31 mouse cellular contexts compared by ENCODE assay signal in the genomic region with DNA sequence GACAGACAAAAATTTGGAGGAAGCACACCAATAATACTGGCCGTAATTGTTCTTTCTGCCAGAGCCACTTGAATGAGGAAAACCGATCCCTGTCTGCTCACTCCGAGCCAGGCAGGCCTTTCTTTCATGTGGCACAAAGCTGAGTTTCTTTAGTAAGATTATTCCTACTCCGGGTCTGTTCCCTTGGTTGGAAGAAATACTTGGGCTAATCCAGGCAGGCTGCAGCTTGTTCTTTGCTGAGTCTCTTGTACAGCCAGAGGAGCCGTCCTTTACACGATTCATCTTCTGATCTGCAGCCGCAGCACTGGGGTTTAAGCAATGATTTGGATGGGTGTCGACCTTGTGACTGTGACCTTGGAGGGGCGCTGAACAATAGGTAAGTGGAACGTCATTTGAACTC. TPM values are rescaled to one million over a fixed set of nuclear protein-coding genes. Genes with fewer than 3 reads are reported as not detected.
DNase-seq lines count a peak whose midpoint lies in the region; ATAC-seq lines count a peak whose summit lies in the region.
"Had no signal": no experiment of that assay in that cellular context is flagged by ENCODE, and none has a peak within 500 bp of the region (broad histone marks: within the 10 kb centered on the region; RNA-seq: fewer than 3 reads in every experiment).

No protein-coding gene starts in this region.

- no peaks in the 10 kb centered on the region for H3K36me3 ChIP-seq in midbrain, embryonic 11.5 days (ENCODE audit: control insufficient read depth, insufficient read depth, low read length)
- H3K36me3 ChIP-seq in midbrain, embryonic 16.5 days (ENCODE audit: control insufficient read depth, insufficient read depth, low read length) = no peaks in the 10 kb centered on the region
- H3K36me3 ChIP-seq in embryonic facial prominence, embryonic 13.5 days = peaks cover 84% of the 10 kb centered on the region

- no peak overlapping the region for H3K9ac ChIP-seq in midbrain, embryonic 11.5 days (ENCODE audit: low read length)
- H3K9ac ChIP-seq in midbrain, embryonic 16.5 days (ENCODE audit: low read depth, low read length) = no peak overlapping the region
- H3K9ac ChIP-seq in embryonic facial prominence, embryonic 13.5 days = no peak overlapping the region
- H3K9ac ChIP-seq: embryonic facial prominence, embryonic 15.5 days; forebrain, embryonic 13.5 days; forebrain, embryonic 15.5 days; forebrain, postnatal 0 days had no signal

- 82% methylated on average over 10 of the region's 10 CpGs for WGBS in midbrain, embryonic 11.5 days
- 79% methylated on average over 10 of the region's 10 CpGs for WGBS in midbrain, embryonic 16.5 days
- 76% methylated on average over 10 of the region's 10 CpGs for WGBS in embryonic facial prominence, embryonic 13.5 days

- H3K27me3 ChIP-seq in midbrain, embryonic 11.5 days (ENCODE audit: control insufficient read depth, insufficient read depth, low read length) = no peaks in the 10 kb centered on the region
- H3K27me3 ChIP-seq in midbrain, embryonic 16.5 days (ENCODE audit: control insufficient read depth, insufficient read depth, low read depth, low read length) = no peaks in the 10 kb centered on the region
- H3K27me3 ChIP-seq in embryonic facial prominence, embryonic 13.5 days = no peaks in the 10 kb centered on the region
- H3K27me3 ChIP-seq: CH12.LX; embryonic facial prominence, embryonic 15.5 days; forebrain, embryonic 13.5 days; forebrain, embryonic 15.5 days had no signal

- intact Hi-C loops in left cerebral cortex, postnatal 4 days (cut with DNase I) = no loop called here

- no peaks in the 10 kb centered on the region for H3K9me3 ChIP-seq in midbrain, embryonic 11.5 days (ENCODE audit: control insufficient read depth, low read length)
- no peaks in the 10 kb centered on the region for H3K9me3 ChIP-seq in midbrain, embryonic 16.5 days (replicated peaks; ENCODE audit: control insufficient read depth, low read length, poor library complexity, severe bottlenecking)
- H3K9me3 ChIP-seq in embryonic facial prominence, embryonic 13.5 days = no peaks in the 10 kb centered on the region
- H3K9me3 ChIP-seq: embryonic facial prominence, embryonic 15.5 days; forebrain, embryonic 10.5 days; forebrain, embryonic 13.5 days; forebrain, embryonic 15.5 days had no signal

- peak; percentile 79 for DNase-seq in midbrain, embryonic 11.5 days (ENCODE audit: low spot score, missing footprints)
- peak; percentile 37 for DNase-seq in ZHBTc4 (ENCODE audit: low read depth, low spot score)
- no peak for DNase-seq in left cerebral cortex, postnatal 4 days
- no peak for DNase-seq in spleen, postnatal 36 days (ENCODE audit: low spot score in 2 of 2)
- DNase-seq in embryo, embryonic 11 days = no peak
- DNase-seq: adrenal gland, adult 2 months; adrenal gland, postnatal 10 days; adrenal gland, postnatal 25 days; B cell, adult 2 months; cerebellum, adult 11 months; cerebellum, adult 18-20 months; cerebellum, adult 8-10 months; cerebellum, adult 9-11 months; cerebellum, postnatal 14 days; cerebellum, postnatal 36 days; forebrain, postnatal 0 days had no signal

- H3K27ac ChIP-seq in midbrain, embryonic 11.5 days (ENCODE audit: low read depth, low read length) = no peak overlapping the region
- H3K27ac ChIP-seq in midbrain, embryonic 16.5 days (ENCODE audit: low read length) = no peak overlapping the region
- H3K27ac ChIP-seq in embryonic facial prominence, embryonic 13.5 days = no peak overlapping the region
- H3K27ac ChIP-seq: embryonic facial prominence, embryonic 15.5 days; forebrain, embryonic 10.5 days; forebrain, embryonic 13.5 days; forebrain, embryonic 15.5 days had no signal

- no peak for ATAC-seq in midbrain, embryonic 11.5 days (ENCODE audit: low FRiP score)
- no peak for ATAC-seq in midbrain, embryonic 16.5 days
- ATAC-seq in embryonic facial prominence, embryonic 13.5 days (ENCODE audit: insufficient number of reproducible peaks, insufficient read depth, low FRiP score, low TSS enrichment, low read depth) = peak; percentile 54; the same call in 1 of the 2 replicates
- ATAC-seq: CD4-positive, CD25-positive, alpha-beta regulatory T cell, adult 4 months; forebrain, embryonic 13.5 days; forebrain, embryonic 15.5 days; forebrain, postnatal 0 days had no signal

- no peaks in the 10 kb centered on the region for H3K4me1 ChIP-seq in midbrain, embryonic 11.5 days (ENCODE audit: control insufficient read depth, insufficient read depth, low read length)
- H3K4me1 ChIP-seq in midbrain, embryonic 16.5 days (ENCODE audit: control insufficient read depth, insufficient read depth, low read length) = no peaks in the 10 kb centered on the region
- H3K4me1 ChIP-seq in embryonic facial prominence, embryonic 13.5 days = peaks cover 2% of the 10 kb centered on the region
- H3K4me1 ChIP-seq: forebrain, embryonic 13.5 days; forebrain, embryonic 15.5 days had no signal

- H3K4me3 ChIP-seq in midbrain, embryonic 11.5 days (ENCODE audit: low read depth, low read length) = no peak overlapping the region
- H3K4me3 ChIP-seq in midbrain, embryonic 16.5 days (ENCODE audit: low read depth, low read length) = no peak overlapping the region
- H3K4me3 ChIP-seq in embryonic facial prominence, embryonic 13.5 days = no peak overlapping the region
- H3K4me3 ChIP-seq: embryonic facial prominence, embryonic 15.5 days; erythroblast, embryonic 14.5 days; forebrain, embryonic 10.5 days; forebrain, embryonic 13.5 days; forebrain, embryonic 15.5 days had no signal

- H3K4me2 ChIP-seq in midbrain, embryonic 11.5 days = no peak overlapping the region
- H3K4me2 ChIP-seq in midbrain, embryonic 16.5 days (ENCODE audit: low read length) = no peak overlapping the region
- no peak overlapping the region for H3K4me2 ChIP-seq in embryonic facial prominence, embryonic 13.5 days
- H3K4me2 ChIP-seq: embryonic facial prominence, embryonic 15.5 days; forebrain, embryonic 13.5 days; forebrain, embryonic 15.5 days had no signal

RNA-seq across cellular contexts. Expression of a gene that starts 24.0 kb away (rescaled TPM):
- 17.3 and 18.5 TPM in 2 replicates for polyA plus RNA-seq in midbrain, embryonic 11.5 days (2014; fragmentation: Nextera tagmentation; extraction: Ambion mirVana)
- polyA plus RNA-seq in midbrain, embryonic 16.5 days (2015; fragmentation: Nextera tagmentation; extraction: Ambion mirVana) = 13.2 and 14.8 TPM in 2 replicates
- polyA plus RNA-seq in embryonic facial prominence, embryonic 13.5 days (2015; fragmentation: Nextera tagmentation; extraction: Ambion mirVana) = 61.9 and 85.0 TPM in 2 replicates
- total RNA-seq in left cerebral cortex, postnatal 4 days (2021) = 10 to 100 TPM; 50.9 to 55.7 TPM
- total RNA-seq: MEL had no signal
- polyA plus RNA-seq: CD4-positive, CD25-positive, alpha-beta regulatory T cell, adult 4 months had no signal

RNA-seq across cellular contexts. Expression of a gene that starts 48.5 kb away (rescaled TPM):
- not detected in 2 replicates for polyA plus RNA-seq in midbrain, embryonic 11.5 days (2014; fragmentation: Nextera tagmentation; extraction: Ambion mirVana)
- not detected in 2 replicates for polyA plus RNA-seq in midbrain, embryonic 16.5 days (2015; fragmentation: Nextera tagmentation; extraction: Ambion mirVana)
- polyA plus RNA-seq in embryonic facial prominence, embryonic 13.5 days (2015; fragmentation: Nextera tagmentation; extraction: Ambion mirVana) = not detected in 2 replicates
- not detected for total RNA-seq in left cerebral cortex, postnatal 4 days (2021)
- total RNA-seq: adrenal gland, adult 2 months; adrenal gland, postnatal 10 days; adrenal gland, postnatal 25 days; adrenal gland, postnatal 4 days; CH12.LX; common myeloid progenitor, adult 5-6 weeks; ES-E14; forebrain, postnatal 0 days; MEL had no signal
- polyA plus RNA-seq: adrenal gland, adult 2 months; brain, embryonic 14.5 days; CD4-positive, CD25-positive, alpha-beta regulatory T cell, adult 4 months; embryonic facial prominence, embryonic 11.5 days; embryonic facial prominence, embryonic 15.5 days; erythroblast, embryonic 14.5 days; forebrain, embryonic 10.5 days; forebrain, embryonic 13.5 days; forebrain, embryonic 15.5 days; forebrain, postnatal 0 days had no signal

Comparison
In these comparisons a context has a peak if more than half of its experiments do, and no peak if none do; other contexts are left out.
1. DNase-seq: peak in midbrain, embryonic 11.5 days (single experiment) and ZHBTc4 (single experiment); none in left cerebral cortex, postnatal 4 days (single experiment), spleen, postnatal 36 days (0 of 2) and embryo, embryonic 11 days (single experiment).